Mouse (Mus musculus) MEL (cell line): Measurements from ENCODE around the gene Evpl. TPM values are rescaled to one million over a fixed set of nuclear protein-coding genes. Genes with fewer than 3 reads are reported as not detected.

Experiments
- DNase-seq: peaks from one replicate; pipeline ENCODE4 v3.0.0; 2011; ENCODE audit warnings: low read depth, low spot score
- H3K27ac ChIP-seq: 2 replicates; pipeline ENCODE4 v1.5.1; 2012; ENCODE audit warnings: low read depth, mild to moderate bottlenecking, control low read depth, low read length, moderate library complexity; ENCODE audit not compliant: control insufficient read depth
- H3K27me3 ChIP-seq, 2 experiments: fragments of 150-350 bp in 1 of 2; sonication (generic) in 1 of 2; 2 replicates each; pipeline ENCODE4 v1.6.1; 2012; ENCODE audit warnings: low read length in 2 of 2, mild to moderate bottlenecking in 2 of 2, improper control_type of control experiment in 1 of 2, moderate library complexity in 1 of 2; ENCODE audit not compliant: insufficient read depth in 2 of 2, control insufficient read depth in 1 of 2
- H3K36me3 ChIP-seq, 2 experiments: 2 replicates each; pipeline ENCODE4 v1.6.1; 2012 to 2014; ENCODE audit warnings: low read length in 2 of 2, improper control_type of control experiment in 1 of 2, inconsistent platforms in 1 of 2, mild to moderate bottlenecking in 1 of 2; ENCODE audit not compliant: insufficient read depth in 2 of 2, control insufficient read depth in 1 of 2
- H3K4me1 ChIP-seq, 2 experiments: fragments of 150-350 bp in 1 of 2; sonication (generic) in 1 of 2; 2 replicates each; pipeline ENCODE4 v1.6.1; 2012; ENCODE audit warnings: low read length in 2 of 2, improper control_type of control experiment in 1 of 2, mild to moderate bottlenecking in 1 of 2; ENCODE audit not compliant: insufficient read depth in 2 of 2, control insufficient read depth in 1 of 2
- H3K4me3 ChIP-seq, 2 experiments: fragments of 150-350 bp in 1 of 2; sonication (generic) in 1 of 2; 2 replicates each; pipeline ENCODE4 v1.5.1; 2012; ENCODE audit warnings: low read depth in 2 of 2, low read length in 2 of 2, mild to moderate bottlenecking in 2 of 2, moderate library complexity in 2 of 2, control low read depth in 1 of 2, improper control_type of control experiment in 1 of 2; ENCODE audit not compliant: control insufficient read depth in 1 of 2, insufficient read depth in 1 of 2
- H3K79me2 ChIP-seq: 2 replicates; pipeline ENCODE4 v1.6.1; 2012; ENCODE audit warnings: mild to moderate bottlenecking, low read length, moderate library complexity; ENCODE audit not compliant: control insufficient read depth, poor library complexity, insufficient read depth
- H3K9ac ChIP-seq: 2 replicates; pipeline ENCODE4 v1.6.1; 2012; ENCODE audit warnings: low read depth, mild to moderate bottlenecking, control low read depth, low read length, moderate library complexity; ENCODE audit not compliant: control insufficient read depth, poor library complexity, severe bottlenecking
- H3K9me3 ChIP-seq: fragments of 150-350 bp; sonication (generic); replicated peaks from 2 replicates; pipeline ENCODE4 v1.6.1; 2012; ENCODE audit warnings: mild to moderate bottlenecking, low read length, improper control_type of control experiment, moderate library complexity; ENCODE audit not compliant: insufficient read depth
- BHLHE40 ChIP-seq: IDR thresholded peaks from 2 replicates; pipeline ENCODE4 v1.6.1; 2012; ENCODE audit warnings: low read depth, mild to moderate bottlenecking, inconsistent platforms, low read length, improper control_type of control experiment, borderline replicate concordance
- CHD1 ChIP-seq: IDR thresholded peaks from 2 replicates; pipeline ENCODE4 v1.6.1; 2012; ENCODE audit warnings: low read depth, mild to moderate bottlenecking, inconsistent platforms, low read length, improper control_type of control experiment
- CHD2 ChIP-seq: IDR thresholded peaks from 2 replicates; pipeline ENCODE4 v1.6.1; 2011; ENCODE audit warnings: low read length, improper control_type of control experiment
- E2F4 ChIP-seq: IDR thresholded peaks from 2 replicates; pipeline ENCODE4 v1.6.1; 2011; ENCODE audit warnings: low read depth, low read length, improper control_type of control experiment, borderline replicate concordance
- ELF1 ChIP-seq: IDR thresholded peaks from 2 replicates; pipeline ENCODE4 v1.6.1; 2014; ENCODE audit warnings: low read depth, mild to moderate bottlenecking, inconsistent platforms, low read length, improper control_type of control experiment, moderate library complexity
- EP300 ChIP-seq, 2 experiments: IDR thresholded peaks; 2 replicates each; pipeline ENCODE4 v1.6.1; 2011; ENCODE audit warnings: improper control_type of control experiment in 2 of 2, low read length in 2 of 2, low read depth in 1 of 2, mild to moderate bottlenecking in 1 of 2
- ETS1 ChIP-seq: IDR thresholded peaks from 2 replicates; pipeline ENCODE4 v1.6.1; 2012; ENCODE audit warnings: low read depth, mild to moderate bottlenecking, inconsistent platforms, low read length, improper control_type of control experiment, moderate library complexity
- HCFC1 ChIP-seq: IDR thresholded peaks from 2 replicates; pipeline ENCODE4 v1.6.1; 2012; ENCODE audit warnings: low read depth, mild to moderate bottlenecking, inconsistent platforms, low read length, improper control_type of control experiment, moderate library complexity
- KAT2A ChIP-seq: conservative IDR thresholded peaks from 2 replicates; pipeline ENCODE4 v1.6.1; 2012; ENCODE audit warnings: low read depth, low read length, improper control_type of control experiment, inconsistent platforms
- MAX ChIP-seq: IDR thresholded peaks from 2 replicates; pipeline ENCODE4 v1.6.1; 2011; ENCODE audit warnings: low read length, improper control_type of control experiment
- MAZ ChIP-seq: IDR thresholded peaks from 2 replicates; pipeline ENCODE4 v1.6.1; 2012; ENCODE audit warnings: low read depth, mild to moderate bottlenecking, inconsistent platforms, low read length, improper control_type of control experiment
- MEF2A ChIP-seq: IDR thresholded peaks from 2 replicates; pipeline ENCODE4 v1.6.1; 2014; ENCODE audit warnings: low read depth, mild to moderate bottlenecking, inconsistent platforms, low read length, improper control_type of control experiment; ENCODE audit not compliant: poor library complexity, insufficient replicate concordance, severe bottlenecking; ENCODE audit errors: extremely low read depth
- MYB ChIP-seq: IDR thresholded peaks from 2 replicates; pipeline ENCODE4 v1.6.1; 2011; ENCODE audit warnings: mild to moderate bottlenecking, low read depth, low read length, improper control_type of control experiment
- NRF1 ChIP-seq: IDR thresholded peaks from 2 replicates; pipeline ENCODE4 v1.6.1; 2014; ENCODE audit warnings: low read depth, mild to moderate bottlenecking, inconsistent platforms, low read length, improper control_type of control experiment, moderate library complexity; ENCODE audit not compliant: poor library complexity, insufficient read depth, severe bottlenecking
- POLR2AphosphoS2 ChIP-seq: IDR thresholded peaks from 2 replicates; pipeline ENCODE4 v1.6.1; 2011; ENCODE audit warnings: low read length, improper control_type of control experiment
- RAD21 ChIP-seq: IDR thresholded peaks from 2 replicates; pipeline ENCODE4 v1.6.1; 2011; ENCODE audit warnings: mild to moderate bottlenecking, low read depth, low read length, improper control_type of control experiment
- SIN3A ChIP-seq: IDR thresholded peaks from 2 replicates; pipeline ENCODE4 v1.6.1; 2012; ENCODE audit warnings: low read length, improper control_type of control experiment, inconsistent platforms
- SMC3 ChIP-seq: IDR thresholded peaks from 2 replicates; pipeline ENCODE4 v1.6.1; 2011; ENCODE audit warnings: low read depth, low read length, improper control_type of control experiment
- TAL1 ChIP-seq: IDR thresholded peaks from 2 replicates; pipeline ENCODE4 v1.6.1; 2012; ENCODE audit warnings: mild to moderate bottlenecking, inconsistent platforms, low read length, moderate library complexity, mixed read lengths
- TCF12 ChIP-seq: IDR thresholded peaks from 2 replicates; pipeline ENCODE4 v1.6.1; 2014; ENCODE audit warnings: low read depth, mild to moderate bottlenecking, inconsistent platforms, low read length, improper control_type of control experiment, moderate library complexity
- UBTF ChIP-seq: IDR thresholded peaks from 2 replicates; pipeline ENCODE4 v1.6.1; 2012; ENCODE audit warnings: low read depth, mild to moderate bottlenecking, inconsistent platforms, low read length, improper control_type of control experiment, moderate library complexity, borderline replicate concordance; ENCODE audit not compliant: insufficient read depth
- USF1 ChIP-seq: IDR thresholded peaks from 2 replicates; pipeline ENCODE4 v1.6.1; 2014; ENCODE audit warnings: low read depth, mild to moderate bottlenecking, inconsistent platforms, low read length, improper control_type of control experiment, moderate library complexity
- ZC3H11A ChIP-seq: IDR thresholded peaks from 2 replicates; pipeline ENCODE4 v1.6.1; 2012; ENCODE audit warnings: low read depth, mild to moderate bottlenecking, inconsistent platforms, low read length, improper control_type of control experiment
- ZNF384 ChIP-seq: IDR thresholded peaks from 2 replicates; pipeline ENCODE4 v1.6.1; 2012; ENCODE audit warnings: low read depth, mild to moderate bottlenecking, inconsistent platforms, low read length, improper control_type of control experiment
- polyA plus RNA-seq, 2 experiments: library from polyadenylated mRNA; stranded (reverse) in 1 of 2; unstranded in 1 of 2; fragments of >175 nt in 1 of 2; fragments of >200 nt in 1 of 2; gene quantifications; 2 replicates each; pipeline versions ENCODE4 v1.2.1 to v1.2.4; 2012; ENCODE audit warnings: low replicate concordance in 2 of 2, low read depth in 1 of 2; ENCODE audit not compliant: insufficient read length in 2 of 2, insufficient read depth in 1 of 2, missing spikeins in 1 of 2
- total RNA-seq: library from RNA; depleted of rRNA; stranded (reverse); fragments of 300-350 nt; gene quantifications from 2 replicates; pipeline ENCODE4 v1.2.3, GENCODE M21; 2012

Gene Evpl
- total and polyA plus RNA-seq, 3 experiments: 0.39 to 0.78 TPM; not detected in 1

DNA sequence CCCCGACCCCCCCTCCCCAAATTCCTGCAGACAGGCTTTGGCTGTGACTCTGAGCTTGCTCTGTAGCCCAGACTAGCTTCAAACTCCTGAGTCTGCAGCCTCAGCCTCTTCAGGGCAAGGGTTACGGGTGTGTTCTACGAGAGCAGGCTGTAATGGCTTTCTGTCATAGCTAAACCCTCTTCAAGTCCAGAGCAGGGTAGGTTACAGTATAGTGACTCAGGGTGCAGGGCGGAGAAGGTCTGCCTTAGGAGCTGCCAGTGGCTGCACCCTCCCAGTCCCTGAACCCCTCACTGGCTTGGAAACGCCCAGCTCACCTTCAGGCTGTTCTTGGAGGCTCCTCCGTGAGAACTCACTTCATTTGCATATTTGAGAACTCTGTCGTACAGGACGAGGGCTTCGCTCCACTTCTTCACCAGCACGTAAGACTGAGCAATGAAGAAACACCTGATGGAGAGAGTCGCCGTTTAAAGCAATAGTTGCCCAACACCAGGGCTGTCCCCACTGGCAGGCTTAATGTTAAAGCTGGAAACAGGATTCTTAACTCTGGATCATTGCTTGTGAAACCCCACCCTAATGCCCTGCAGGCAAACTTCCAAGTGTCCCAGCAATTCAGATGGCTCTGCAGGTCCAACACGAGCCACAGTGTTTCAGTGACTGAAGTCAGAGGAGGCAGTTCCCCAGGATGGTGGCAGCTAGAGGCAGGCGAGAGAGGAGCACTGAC is 9.8 kb upstream of the Evpl start:
- Histone ChIP-seq H3K36me3 (peaks cover 0 to 22% of the 10 kb centered on the region in 2 experiments; a peak in 2 of 4 replicates), H3K4me1 (no peaks in the 10 kb centered on the region), H3K9ac (no peak overlapping the region), H3K4me3 (no peak overlapping the region), H3K9me3 (no peaks in the 10 kb centered on the region), H3K27me3 (no peaks in the 10 kb centered on the region), H3K79me2 (no peaks in the 10 kb centered on the region), H3K27ac (no peak overlapping the region)
- no peak for DNase-seq
- no peak for TF ChIP-seq KAT2A
- no peak for TF ChIP-seq ELF1
- TF ChIP-seq SMC3: no peak
- TF ChIP-seq TCF12: no peak
- TF ChIP-seq RAD21: no peak
- no peak for TF ChIP-seq UBTF

DNA sequence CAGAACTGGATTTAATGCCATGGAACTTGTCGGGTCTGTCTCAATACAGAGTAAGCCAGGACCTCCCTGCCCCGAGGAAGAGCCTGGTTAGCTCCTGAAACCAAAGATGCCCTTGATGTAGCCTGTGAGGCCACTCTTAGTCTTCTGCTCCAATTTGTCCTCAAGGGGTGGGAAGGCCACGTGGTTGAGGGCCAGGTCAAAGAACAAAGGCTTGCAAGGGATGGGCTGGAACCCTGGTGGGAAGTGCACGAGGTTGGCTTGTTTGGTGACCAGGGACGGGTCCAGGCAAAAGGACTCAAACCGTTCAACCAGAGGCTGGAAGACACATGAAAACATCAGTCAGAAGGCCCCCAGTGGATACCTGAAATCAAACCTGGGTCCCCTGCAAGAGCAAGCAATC is 7.7 kb upstream of the Evpl start:
- Histone ChIP-seq H3K9ac (no peak overlapping the region), H3K9me3 (no peaks in the 10 kb centered on the region), H3K79me2 (no peaks in the 10 kb centered on the region), H3K27me3 (no peaks in the 10 kb centered on the region), H3K36me3 (peaks cover 0 to 13% of the 10 kb centered on the region in 2 experiments; a peak in 2 of 4 replicates), H3K4me1 (no peaks in the 10 kb centered on the region), H3K27ac (no peak overlapping the region), H3K4me3 (no peak overlapping the region)
- DNase-seq: no peak
- no peak for TF ChIP-seq HCFC1
- TF ChIP-seq USF1: no peak
- TF ChIP-seq EP300 (IDR thresholded peaks at IDR 0.05; ENCODE audit: low read depth in 1 of 2, low read length in 2 of 2): no peak
- no peak for TF ChIP-seq MEF2A
- TF ChIP-seq ZNF384: no peak
- no peak for TF ChIP-seq TAL1
- TF ChIP-seq NRF1: no peak
- TF ChIP-seq CHD1: no peak
- TF ChIP-seq MAX: no peak
- no peak for TF ChIP-seq RAD21
- TF ChIP-seq SIN3A: no peak
- TF ChIP-seq CHD2: no peak
- no peak for TF ChIP-seq E2F4
- no peak for TF ChIP-seq ETS1
- TF ChIP-seq MYB: no peak
- no peak for TF ChIP-seq POLR2AphosphoS2
- no peak for TF ChIP-seq ZC3H11A
- TF ChIP-seq MAZ: no peak
- no peak for TF ChIP-seq BHLHE40
